Mouse (Mus musculus): ENCODE measurements around the gene Zdhhc17.
A peak's percentile ranks its signal among the peaks of the same experiment; 100 is the strongest.

Zdhhc17 gene

DNA sequence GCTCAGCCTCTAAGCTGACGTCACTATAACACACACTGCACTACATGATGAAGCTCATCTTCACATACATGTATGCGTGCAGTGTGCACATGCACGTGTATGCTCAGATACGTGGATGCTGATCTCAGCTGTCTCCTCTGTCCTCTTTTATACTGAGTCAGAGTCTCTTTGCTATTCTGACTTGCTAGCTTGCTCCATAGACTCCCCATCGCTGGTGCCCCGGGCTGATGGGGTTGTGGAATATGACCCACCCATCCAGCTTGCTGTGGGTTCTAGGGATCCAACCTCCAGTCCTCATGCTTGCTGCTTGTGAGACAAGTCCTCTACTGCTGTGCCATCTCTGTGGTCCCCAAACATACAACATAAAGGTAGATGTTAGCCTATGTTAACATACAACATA lies 51.1 kb downstream of the Zdhhc17 start:
- no peak for DNase-seq (ENCODE audit: low spot score in 2 of 2)

DNA sequence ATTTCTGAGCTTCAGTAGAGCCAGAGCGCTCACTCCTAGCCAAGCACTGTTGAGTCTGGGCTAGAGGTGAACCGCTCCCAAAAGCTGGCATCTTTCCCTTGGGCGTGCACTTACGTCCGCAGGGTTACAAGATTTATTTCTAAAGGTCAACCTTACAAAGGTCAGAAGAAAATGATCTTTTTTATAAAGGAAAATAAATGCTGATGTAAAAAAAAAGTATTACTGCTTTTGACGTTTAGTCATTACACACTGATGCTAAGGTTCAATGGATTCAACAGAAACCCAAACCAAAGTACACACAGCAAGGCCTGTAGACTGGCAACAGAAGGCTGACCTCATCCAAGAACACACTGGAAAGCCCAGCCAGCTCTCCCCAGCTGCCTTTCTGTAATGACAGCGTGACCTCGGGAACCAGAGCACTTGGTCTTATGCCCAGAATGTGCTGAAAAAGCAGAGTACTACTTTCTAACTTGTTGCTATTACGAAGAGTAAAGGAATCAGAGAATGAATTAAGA lies 56.9 kb downstream of the Zdhhc17 start:
- DNase-seq (ENCODE audit: low spot score in 2 of 2), result peak in 1 of 2 experiments; percentile 11

DNA sequence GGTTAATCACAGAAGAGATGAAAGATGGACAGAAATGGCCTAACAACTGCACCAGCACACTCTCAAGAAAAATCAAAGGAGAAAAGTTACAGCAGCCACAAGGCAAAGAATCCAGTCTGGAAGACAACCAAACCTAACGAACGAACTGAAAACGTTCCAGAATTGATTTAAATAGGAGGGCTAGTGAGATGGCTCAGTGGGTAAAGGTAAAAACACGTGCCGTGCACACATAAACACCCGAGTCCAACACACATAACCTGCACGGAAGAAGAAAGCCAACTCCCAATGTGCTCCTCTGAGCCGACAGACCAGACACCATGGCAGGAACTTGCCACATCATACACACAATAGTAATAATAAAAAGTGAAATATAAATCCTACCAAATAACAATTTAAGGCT lies 57.7 kb downstream of the Zdhhc17 start:
- no peak for DNase-seq (ENCODE audit: low spot score in 2 of 2)

DNA sequence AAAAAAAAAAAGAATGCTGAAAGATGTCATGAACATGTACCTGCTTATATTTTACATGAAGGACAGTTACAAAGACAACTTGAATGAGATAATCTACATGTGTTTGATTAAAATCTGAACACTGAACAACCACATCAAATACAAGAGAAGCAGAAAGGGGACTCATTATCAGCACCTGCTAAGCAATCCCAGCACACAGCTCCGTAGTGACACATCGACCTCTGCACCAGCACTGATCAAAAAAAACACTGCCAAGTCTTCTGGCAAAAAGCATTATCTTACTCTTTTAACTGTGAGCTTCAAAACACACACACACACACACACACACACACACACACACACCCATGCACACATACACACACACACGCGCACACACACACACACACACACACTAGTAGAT lies 58.2 kb downstream of the Zdhhc17 start:
- DNase-seq (ENCODE audit: low spot score in 2 of 2), result no peak

DNA sequence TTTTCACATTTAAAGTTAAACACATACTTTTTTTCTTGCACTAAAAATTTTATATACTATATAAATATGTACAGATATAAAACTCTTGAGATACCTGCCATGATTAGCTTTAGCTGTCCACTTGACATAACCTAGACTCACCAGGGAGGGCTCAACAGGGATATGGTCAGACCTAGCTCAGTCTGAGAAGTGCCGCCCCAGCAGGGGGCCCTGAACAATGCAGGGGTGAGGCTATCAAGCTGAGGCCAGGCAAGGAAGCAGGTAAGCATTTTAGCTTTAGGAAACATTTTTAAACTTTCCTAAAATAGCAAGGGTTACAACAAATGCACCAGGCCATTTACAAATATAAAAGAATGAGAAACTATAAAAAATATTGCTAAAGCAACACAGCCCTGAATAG lies 58.8 kb downstream of the Zdhhc17 start:
- DNase-seq (ENCODE audit: low spot score in 2 of 2), result no peak

DNA sequence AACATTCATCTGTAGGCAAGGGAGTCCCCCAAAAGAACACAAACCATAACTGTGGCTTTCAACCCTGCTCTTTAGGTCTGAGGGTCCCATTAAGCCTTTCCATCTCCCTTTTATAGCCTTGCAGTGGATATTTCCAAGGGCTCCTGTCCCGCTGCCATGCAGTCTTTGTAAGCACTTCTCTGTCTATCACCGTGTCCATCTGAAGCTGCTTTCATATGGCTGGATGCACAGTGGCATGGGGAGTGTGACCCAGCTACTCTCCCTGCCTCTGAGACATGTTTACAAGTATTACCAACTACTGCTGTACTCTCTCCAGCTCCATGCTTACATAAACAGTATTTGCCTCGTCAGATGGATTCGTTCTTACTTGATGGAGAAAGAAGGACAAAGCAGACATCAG lies 62.4 kb downstream of the Zdhhc17 start:
- no peak for DNase-seq (ENCODE audit: low spot score in 2 of 2)

DNA sequence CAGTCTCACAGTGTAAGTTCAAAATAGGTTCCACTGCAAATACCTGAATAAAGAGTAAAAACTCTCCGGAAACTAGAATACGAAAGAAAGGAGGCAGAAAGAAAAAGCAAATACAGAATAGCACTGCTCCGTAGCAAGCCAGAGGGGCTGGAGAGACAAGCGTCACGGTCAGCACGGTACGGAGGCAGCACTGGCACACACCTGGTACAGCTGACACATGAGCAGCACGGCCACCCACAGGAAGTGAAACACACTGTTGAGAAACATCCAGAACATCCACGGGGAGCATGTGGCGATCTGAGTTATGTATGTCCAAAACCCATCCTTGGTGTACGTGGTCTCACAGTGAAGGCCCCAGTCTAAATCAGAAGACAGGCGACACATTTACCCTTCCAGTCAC lies 64.0 kb downstream of the Zdhhc17 start:
- DNase-seq (ENCODE audit: low spot score in 2 of 2), result no peak

DNA sequence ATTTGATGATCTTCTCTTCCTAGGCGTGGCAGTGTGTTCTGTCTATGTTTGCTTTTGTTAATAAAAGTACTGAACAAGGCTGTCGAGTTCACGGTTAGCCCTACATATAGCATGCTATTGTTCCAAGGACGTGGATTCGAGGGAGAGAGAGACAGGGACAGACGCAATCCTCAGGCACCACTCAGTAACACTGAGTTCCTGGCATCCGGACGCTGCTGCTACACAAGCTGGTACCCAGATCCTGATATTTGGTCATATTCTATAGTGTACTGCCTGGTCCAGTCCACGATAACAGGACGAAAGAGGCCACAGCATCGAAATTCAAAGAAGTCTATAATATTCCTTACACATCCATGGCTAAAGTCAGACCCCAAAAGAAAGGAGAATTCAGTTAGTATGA lies 65.8 kb downstream of the Zdhhc17 start:
- no peak for DNase-seq (ENCODE audit: low spot score in 2 of 2)

DNA sequence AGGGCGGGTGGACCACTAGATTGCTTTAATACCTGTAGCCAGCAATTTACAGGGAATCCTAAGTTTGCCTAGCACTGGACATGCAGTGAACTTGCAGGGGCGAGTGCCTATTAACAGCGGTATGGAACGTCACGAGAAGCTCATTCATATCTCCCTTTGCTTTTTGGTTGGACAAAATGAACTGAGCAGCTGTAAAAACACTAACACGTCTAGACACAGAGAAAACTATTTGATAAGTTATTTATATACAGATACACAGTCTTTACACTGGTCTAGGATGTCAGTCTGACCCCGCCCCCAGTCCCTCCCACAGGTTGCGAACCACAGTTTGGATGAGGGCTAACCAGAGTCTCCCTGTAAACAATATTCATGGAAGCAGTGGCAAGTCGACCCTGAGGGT lies 67.1 kb downstream of the Zdhhc17 start:
- DNase-seq (ENCODE audit: low spot score in 2 of 2), result no peak

DNA sequence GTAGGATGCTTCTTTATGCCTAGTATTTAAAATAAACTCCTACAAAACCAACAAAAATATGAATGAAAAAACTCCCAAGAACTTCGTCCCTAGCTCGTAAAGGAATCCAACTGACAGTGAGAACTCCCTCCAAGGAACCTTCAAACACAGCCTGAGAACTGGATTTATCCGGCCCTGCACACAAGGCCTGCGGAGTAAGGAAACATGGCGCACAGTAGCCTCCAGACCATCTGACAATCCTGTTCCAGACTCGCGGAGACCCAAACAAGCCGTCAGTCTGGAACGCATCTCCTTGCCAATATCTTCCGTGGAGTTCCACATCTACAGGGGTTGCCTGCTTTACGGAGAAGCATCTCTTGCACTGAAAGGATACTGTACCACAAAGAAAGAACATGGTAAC lies 68.0 kb downstream of the Zdhhc17 start:
- DNase-seq (ENCODE audit: low spot score in 2 of 2), result no peak

DNA sequence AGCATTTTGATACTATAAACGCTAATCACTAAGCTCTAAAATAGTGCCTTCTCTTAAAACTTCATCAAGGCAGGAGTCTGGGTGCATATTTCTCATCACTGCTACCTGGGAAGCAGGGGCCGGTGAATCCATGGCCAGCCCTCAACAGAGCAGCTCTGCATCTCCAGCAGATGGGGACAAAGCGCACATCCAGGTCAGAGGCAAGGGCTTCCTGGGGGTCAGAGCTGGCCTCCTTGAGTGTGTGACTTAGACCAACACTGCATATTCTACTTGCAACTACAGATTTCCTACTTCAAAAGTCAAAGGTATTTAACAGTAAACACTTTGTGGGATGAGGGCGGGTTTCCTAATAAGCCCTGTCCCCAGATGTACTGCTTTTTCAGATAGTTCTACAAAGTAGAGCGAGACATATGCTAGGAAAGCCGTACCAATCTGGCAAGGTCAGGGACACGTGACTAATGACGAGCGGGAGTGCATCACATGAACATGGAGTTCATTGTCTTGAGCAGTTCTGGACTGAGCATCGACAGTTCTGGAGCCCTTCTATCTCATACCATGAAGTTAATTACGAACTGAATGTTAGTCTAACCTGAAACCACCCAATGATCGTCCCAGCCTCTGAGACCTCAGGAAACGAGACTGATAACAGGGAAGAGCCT lies 69.1 kb downstream of the Zdhhc17 start:
- no peak for DNase-seq (ENCODE audit: low spot score in 2 of 2)

DNA sequence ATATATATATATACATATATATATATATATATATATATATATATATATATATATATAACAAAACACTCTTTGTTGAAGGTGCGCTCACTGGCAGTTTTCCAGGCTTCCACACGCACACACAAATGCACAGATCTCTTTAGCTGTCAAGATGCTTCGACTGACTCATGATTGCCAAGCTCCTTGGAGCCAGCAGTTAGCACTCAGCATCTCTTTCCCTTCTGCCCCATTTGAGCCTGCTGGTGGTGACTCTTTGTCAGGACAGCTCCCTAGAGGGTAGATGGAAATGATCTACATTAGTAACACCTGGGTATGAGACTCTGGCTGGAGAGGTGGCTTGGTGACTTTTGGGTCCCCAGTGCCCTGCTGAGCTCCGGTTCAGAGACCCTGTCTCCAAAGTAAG lies 70.2 kb downstream of the Zdhhc17 start:
- no peak for DNase-seq (ENCODE audit: low spot score in 2 of 2)

DNA sequence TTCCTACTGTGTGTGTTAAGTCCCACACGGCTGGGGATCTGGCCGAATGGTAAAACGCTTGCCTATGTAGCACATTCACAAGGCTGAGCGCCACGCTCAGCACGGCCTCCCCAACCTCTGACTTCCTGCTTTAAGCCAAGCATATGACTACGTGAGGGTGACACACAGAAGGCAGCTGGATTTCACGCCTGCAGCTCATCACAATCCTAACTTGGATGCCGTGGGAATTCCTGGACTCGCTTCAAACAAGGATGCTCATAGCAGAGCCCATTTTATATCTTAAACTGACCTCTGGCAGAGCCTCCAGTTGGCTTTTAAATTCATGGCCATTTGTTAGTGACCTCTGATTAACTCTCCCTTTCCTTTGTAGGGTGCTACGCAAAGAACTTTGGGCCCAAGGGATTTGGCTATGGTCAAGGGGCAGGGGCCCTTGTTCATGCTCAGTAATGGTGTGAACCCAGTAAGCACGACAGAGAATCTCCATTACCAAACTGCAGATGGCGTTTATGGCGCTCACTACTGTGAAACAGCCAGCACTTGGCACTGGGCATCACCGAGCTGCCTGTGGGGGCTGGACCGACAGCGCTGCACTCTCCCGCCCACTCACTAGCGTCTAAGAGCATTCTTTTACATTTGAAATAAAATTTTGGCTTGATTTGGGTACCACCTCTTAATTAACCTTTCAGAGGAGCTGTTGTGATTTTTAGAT lies 70.9 kb downstream of the Zdhhc17 start:
- DNase-seq (ENCODE audit: low spot score in 2 of 2), result no peak

DNA sequence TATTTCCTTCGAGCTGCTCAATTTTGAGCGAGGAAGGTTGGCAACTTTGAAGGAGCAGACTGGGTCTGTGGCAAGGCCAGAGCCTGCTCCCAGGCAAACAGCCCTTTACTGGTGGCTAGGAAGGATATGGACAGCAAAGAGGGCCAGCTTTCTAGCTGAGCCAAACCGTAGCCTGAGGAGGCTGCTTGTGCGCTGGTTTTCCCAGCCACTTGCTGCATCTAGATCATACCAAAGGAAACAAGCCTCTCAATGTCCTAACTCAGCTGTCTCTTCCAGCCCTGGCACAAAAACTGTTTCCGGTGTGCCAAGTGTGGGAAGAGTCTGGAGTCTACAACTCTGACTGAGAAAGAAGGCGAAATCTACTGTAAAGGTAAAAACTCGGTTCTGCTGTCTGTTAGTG lies 71.6 kb downstream of the Zdhhc17 start:
- no peak for DNase-seq (ENCODE audit: low spot score in 2 of 2)

DNA sequence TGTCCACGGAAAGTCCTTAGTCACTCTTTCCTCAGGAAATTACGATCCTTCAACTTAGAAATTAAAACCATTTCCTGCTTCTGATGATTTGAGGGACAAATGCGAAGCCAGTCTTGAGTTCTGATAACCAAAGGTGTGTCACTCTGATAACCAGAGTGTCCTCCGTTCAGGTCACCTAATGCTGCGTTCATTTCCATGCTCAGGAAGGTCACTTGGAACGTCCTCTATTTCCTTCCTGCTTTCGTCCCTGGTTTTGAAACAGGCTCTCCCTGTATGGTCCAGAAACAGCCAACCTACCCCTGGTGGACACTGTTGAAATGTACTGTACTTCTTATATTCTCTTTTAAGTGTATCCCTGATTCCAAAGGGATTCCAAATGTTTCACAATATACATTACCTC lies 74.3 kb downstream of the Zdhhc17 start:
- no peak for DNase-seq (ENCODE audit: low spot score in 2 of 2)

DNA sequence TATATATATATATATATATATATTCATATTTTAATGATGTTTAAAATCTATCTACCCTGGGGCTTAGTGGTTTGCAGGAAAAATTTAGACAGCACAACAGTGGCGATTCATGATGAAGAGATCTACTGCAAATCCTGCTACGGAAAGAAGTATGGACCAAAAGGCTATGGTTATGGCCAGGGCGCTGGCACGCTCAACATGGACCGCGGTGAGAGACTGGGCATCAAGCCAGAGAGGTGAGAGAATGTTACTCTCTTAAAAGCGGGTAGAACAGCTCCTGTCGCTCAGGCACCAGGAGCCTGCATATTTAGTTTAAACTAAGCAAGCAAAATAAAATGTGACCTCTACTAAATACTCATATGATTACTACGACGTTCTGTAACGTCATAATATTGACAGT lies 74.9 kb downstream of the Zdhhc17 start:
- DNase-seq (ENCODE audit: low spot score in 2 of 2), result no peak

DNA sequence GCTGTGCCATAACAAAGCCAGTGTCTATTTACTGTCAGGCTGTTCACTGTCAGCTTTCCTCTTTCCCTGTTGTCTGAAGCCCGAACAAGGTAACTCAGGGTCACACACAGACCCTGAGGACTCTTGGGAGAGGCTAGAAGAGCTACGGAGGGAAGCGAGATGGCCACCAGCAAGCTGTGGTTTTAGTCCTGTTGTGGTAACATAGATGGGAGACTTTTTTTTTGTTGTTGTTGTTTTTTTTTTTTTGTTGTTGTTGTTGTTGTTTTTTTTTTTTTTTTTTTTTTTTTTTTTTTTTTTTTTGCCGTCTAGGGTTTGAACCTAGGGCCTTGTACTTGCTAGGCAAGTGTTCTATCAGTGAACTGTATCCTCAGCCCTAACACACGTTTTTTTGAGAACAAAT lies 76.4 kb downstream of the Zdhhc17 start:
- no peak for DNase-seq (ENCODE audit: low spot score in 2 of 2)

DNA sequence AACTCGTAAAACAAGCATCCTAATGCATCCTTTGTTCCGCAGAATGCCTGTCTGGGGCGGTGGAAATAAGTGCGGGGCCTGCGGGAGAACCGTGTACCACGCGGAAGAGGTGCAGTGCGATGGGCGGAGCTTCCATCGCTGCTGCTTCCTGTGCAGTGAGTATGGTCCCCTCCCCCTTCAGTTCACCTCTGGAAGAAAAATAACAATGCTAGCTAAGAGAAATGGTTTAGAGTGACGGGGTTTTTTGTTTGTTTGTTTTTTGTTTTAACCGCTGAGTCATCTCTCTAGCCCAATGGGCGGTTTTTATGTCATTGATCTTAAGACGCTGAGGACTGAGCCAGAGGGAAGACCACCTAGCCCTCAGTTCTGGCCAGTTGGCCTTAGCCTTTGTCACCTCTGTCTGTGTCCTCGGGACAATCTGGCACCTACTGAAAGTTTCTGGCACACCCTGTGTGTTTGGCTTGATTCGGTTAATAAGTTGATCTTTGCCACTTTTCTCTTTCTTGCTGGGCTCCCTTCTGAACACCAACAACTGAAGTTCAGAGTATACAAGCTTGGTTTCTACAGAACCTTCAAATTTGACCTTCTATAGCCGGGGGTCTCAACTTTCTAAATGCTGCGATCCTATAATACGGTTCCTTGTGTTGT lies 77.9 kb downstream of the Zdhhc17 start:
- DNase-seq (ENCODE audit: low spot score in 2 of 2), result peak; percentile 53 to 54

DNA sequence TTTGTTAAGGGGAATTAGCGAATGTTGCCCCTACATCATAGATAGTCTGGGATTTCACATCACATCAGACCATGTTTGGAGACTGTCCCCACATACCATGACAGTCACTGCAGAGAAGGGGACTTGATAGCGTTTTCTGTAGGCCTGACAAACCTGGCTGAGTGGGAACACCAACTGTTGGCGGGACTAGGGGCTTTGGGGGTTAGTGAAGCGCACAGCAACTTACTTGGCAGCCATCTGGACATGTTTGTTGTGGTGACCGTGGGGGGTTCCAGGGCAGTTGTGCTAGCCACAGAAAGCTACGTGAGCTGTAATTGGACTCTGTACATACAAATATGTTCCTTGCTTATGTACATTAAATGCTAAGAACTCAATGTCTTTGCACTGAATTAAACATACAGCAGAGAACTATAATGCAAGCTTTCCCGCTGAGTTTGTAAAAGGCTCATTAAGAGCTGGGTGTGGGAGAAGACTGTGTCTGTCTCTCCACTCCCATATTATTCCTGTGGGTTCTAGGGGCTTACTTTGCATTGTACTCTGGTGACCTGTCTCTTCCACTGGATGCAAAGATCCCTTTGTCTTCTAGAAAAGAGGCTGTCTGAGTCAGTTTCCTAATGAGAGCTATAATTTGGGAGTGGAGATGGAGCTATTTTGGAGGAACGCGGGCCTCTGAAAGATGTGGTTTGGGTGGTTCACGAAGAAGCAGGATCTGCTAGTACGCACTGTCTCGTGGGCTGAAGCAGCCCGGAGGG lies 78.6 kb downstream of the Zdhhc17 start:
- DNase-seq (ENCODE audit: low spot score in 2 of 2), result no peak

DNA sequence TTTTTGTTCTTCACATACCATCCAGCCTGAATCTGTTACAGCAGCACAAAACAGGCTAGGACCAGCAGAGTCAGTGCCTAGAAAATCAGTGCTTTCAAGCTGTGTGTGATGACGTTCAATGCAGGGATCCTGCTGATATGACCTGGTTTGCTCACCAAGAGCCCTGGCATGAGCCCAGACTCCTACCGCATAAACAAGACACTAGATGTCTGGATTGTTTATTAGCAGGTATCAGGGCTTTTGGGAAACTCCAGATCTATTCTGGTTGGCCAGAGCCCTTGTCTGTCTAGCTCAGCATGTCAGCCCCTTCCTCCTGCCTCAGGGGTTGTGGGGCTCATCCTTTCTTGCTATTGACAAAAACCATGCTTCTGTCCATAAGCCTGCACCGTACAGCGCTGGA lies 80.2 kb downstream of the Zdhhc17 start:
- no peak for DNase-seq (ENCODE audit: low spot score in 2 of 2)

DNA sequence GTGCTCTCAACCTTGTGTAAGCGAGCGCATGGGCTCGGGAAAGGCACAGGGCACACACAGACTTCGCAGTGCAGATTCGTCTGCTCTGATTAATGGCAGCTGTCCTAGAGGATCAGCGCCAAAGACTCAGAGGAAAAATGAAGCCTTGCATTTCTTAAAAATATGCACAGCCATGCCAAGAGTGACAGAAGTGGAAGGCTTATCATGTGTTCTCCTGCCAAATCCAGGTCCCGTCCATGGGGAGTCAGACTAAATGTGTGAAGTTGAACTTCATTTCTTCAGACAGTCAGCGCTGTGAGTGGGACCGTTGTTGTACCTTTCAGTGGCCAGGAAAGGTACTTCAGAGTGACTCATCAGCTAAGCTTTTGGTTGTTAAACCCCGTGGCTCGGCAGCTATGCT lies 82.4 kb downstream of the Zdhhc17 start:
- no peak for DNase-seq (ENCODE audit: low spot score in 2 of 2)

DNA sequence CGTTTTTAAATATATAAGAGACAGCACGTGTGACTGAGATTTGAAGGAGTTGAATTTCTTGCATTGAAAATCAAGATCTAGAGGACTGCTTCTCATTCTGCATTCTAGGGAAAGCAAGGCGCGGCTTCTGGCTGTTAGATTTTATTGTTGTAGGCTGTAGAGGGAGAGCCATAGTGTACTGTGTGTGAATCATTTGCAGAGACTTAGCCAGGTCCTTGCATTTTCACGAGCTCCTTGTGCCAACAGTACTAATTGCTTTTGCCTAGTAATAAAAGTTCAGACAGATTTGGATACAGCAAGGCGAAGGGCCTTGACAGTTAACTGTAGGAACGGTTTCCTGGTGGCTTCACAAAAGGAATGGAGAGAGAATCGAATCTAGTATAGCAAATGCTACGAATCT lies 87.3 kb downstream of the Zdhhc17 start:
- no peak for DNase-seq (ENCODE audit: low spot score in 2 of 2)
